8 mouse cellular contexts compared by ENCODE assay signal in genomic region chr1:75277195-75278188, GRCm38 (mm10).
DNase-seq lines count a peak whose midpoint lies in the region; ATAC-seq lines count a peak whose summit lies in the region.

No protein-coding gene starts in this region.

- DNase-seq in frontal cortex, postnatal 10 days (ENCODE audit: low spot score in 2 of 2) = no peak
- DNase-seq in 416B (ENCODE audit: low read depth) = peak; percentile 32
- peak; percentile 46 for DNase-seq in c-Kit-positive CD71-positive TER-119-negative erythroid progenitor cells, embryonic 14.5 days (ENCODE audit: low read depth)
- DNase-seq in forelimb bud, embryonic 11.5 days (ENCODE audit: low read depth, low spot score) = peak; percentile 72
- DNase-seq in lung, postnatal 36 days = peak; percentile 53
- peak; percentile 36 for DNase-seq in testis, postnatal 14 days (ENCODE audit: low spot score)
- DNase-seq in right cerebral cortex, adult 2 months (ENCODE audit: low spot score in 2 of 2) = no peak

- ATAC-seq in frontal cortex, adult (ENCODE audit: low TSS enrichment) = peak; percentile 68

Comparison
In these comparisons a context has a peak if more than half of its experiments do, and no peak if none do; other contexts are left out.
1. DNase-seq: peak in 416B (single experiment), c-Kit-positive CD71-positive TER-119-negative erythroid progenitor cells, embryonic 14.5 days (single experiment), forelimb bud, embryonic 11.5 days (single experiment), lung, postnatal 36 days (single experiment) and testis, postnatal 14 days (single experiment); none in frontal cortex, postnatal 10 days (0 of 2) and right cerebral cortex, adult 2 months (0 of 2).